Mouse (Mus musculus) right cerebral cortex, postnatal 14 days (tissue): ENCODE results near the gene Prrc2b.
A peak's percentile ranks its signal among the peaks of the same experiment; 100 is the strongest.

Experiments
- DNase-seq: peaks from one replicate; pipeline ENCODE4 v3.0.0; 2022

Prrc2b gene

DNA sequence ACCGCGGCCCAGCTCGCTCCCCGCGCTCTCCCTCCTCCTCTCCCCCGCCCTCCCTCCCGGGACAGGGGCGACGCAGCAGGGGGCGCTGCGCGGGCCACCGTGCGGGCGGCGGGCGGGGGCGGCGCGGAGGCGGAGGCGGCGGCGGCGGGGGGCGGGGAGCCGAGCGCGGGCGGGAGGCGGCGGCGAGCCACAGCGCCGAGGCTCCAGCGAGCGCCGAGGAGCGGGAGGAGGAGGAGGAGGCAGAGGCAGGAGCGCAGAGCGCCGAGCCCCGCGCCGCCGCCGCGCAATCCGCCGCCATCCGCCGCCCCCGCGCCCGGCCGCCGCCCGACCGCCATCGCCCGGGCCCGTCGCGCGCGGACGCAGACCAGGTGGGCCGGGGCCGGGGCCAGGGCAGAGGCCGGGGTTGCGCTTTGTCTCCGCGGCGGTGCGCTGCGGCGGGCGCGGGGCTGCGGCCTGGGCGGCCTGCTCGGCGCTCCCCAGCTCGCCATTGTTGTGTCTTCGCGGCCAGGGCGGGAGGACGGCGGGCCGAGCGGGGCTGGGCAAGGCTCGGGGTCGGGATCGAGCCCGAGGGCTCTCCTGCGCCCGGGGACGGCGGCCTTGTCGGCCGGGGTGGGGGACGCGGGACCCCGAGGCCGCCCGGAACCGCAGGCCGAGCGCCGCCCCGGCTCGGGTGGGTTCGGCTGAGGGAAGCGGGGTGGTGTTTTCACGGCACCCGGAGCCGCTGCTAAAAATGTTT is at the start of gene Prrc2b:
Gene Prrc2b, plus strand, starts transcription at position 159 of the 736 bp plus-strand sequence.
- peak; percentile 70 for DNase-seq

DNA sequence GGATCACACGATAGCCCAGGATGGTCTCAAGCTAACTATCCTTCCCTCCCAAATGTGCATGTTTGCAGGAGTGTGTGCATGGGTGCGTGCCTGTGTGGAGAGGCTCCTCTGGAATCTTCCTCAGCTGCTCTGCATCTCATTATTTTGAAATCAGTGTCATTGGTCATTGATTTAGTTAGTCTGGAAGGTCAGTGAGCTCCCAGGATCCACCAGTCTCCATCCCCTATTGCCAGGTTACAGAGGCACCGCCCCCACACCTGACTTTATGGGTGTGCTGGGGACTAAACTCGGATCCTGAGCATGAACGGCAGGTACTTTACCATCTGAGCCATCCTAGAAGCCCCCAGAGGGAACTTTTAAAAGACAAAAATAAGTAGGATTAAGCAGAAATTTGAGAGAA is 47.9 kb upstream of the Prrc2b start:
- no peak for DNase-seq

DNA sequence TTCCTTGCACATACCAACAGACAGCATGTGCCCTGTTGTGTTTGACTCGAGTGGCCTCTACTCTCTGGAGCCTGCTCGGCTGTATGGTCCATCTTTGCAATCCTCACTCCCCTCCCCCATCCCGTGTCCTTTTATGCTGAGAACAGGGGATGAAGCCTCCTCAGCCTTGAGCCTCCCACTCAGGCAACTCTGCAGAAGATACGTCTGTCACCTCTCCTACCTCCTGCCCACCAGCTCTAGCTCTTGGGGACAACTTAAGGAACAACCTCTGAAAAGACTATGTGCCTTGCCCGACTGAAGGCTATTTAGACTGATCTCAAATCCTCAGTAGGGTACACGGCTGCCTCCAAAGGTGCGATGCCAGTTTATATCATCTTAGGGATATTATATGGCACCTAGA is 47.3 kb upstream of the Prrc2b start:
- no peak for DNase-seq

- peak; percentile 45 for DNase-seq
Measured at GRCm38 (mm10) chr2:32104122-32104521, 46.8 kb upstream of the Prrc2b start.

DNA sequence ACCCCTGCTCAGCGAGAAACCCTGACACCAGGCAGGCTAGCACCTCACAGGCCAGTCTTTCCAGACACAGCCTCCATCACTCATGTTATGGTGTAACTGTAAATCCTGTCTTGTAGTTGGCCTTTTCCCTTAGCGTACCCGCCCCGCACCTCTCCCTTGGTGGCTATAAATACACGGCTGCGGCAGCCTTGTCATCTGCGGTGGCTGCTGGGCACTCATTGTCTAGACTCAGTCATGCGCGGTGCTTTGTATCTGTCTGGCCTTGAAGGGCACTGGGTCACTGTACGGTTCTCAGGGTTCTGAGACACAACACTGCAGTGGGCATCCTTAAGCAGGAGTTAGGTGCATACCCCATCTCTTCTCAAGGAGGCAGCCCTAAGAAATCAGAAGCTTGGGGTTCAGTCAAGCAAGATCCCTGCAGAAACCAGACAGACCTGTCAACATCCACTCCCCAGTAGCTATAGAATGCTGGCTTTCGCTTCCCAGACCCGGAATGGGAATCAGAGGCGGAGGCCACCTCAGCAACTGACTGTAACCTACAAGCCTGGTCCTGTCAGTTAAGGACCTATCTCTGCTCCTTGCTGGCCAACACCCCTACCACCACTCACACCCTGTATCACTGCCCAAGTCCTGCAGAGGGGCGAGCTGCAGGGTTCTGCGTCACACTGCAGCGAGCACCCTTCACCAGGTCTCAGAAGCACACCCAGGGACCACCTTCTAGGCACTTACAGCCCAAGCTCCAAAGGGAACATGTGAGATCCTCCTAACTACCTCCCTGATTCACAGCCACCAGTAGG is 45.6 kb upstream of the Prrc2b start:
- DNase-seq, result no peak

DNA sequence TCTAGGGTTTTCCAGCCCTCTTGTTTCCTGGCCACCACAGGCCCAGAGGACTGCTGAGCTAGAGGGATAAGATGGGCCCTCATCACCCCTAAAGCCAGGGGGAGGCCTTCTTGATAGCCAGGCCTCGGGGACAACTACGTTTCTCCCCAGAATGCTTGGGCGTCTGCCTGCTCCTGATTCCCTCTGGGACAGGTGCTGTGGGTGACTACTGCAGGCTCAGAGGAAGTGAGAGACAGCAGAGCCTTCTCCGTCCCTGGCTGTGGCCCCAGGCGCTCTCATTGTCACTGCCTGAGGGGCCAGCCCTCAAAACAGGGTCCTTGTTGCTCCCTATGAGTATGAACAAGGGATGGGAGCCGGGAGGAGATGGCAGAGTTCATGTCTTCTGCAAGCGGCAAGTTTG is 45.0 kb upstream of the Prrc2b start:
- DNase-seq, result no peak

GRCm38 (mm10) chr2:32111268-32111667 is 39.6 kb upstream of the Prrc2b start:
- no peak for DNase-seq

- no peak for DNase-seq
Measured at GRCm38 (mm10) chr2:32112548-32112947, 38.3 kb upstream of the Prrc2b start.

- no peak for DNase-seq
Measured at GRCm38 (mm10) chr2:32115851-32116268, 35.0 kb upstream of the Prrc2b start.

- no peak for DNase-seq
Measured at GRCm38 (mm10) chr2:32119802-32120750, 30.8 kb upstream of the Prrc2b start.

GRCm38 (mm10) chr2:32121150-32121549 is 29.7 kb upstream of the Prrc2b start:
- DNase-seq, result no peak

- DNase-seq, result no peak
Measured at GRCm38 (mm10) chr2:32121785-32122184, 29.1 kb upstream of the Prrc2b start.

DNA sequence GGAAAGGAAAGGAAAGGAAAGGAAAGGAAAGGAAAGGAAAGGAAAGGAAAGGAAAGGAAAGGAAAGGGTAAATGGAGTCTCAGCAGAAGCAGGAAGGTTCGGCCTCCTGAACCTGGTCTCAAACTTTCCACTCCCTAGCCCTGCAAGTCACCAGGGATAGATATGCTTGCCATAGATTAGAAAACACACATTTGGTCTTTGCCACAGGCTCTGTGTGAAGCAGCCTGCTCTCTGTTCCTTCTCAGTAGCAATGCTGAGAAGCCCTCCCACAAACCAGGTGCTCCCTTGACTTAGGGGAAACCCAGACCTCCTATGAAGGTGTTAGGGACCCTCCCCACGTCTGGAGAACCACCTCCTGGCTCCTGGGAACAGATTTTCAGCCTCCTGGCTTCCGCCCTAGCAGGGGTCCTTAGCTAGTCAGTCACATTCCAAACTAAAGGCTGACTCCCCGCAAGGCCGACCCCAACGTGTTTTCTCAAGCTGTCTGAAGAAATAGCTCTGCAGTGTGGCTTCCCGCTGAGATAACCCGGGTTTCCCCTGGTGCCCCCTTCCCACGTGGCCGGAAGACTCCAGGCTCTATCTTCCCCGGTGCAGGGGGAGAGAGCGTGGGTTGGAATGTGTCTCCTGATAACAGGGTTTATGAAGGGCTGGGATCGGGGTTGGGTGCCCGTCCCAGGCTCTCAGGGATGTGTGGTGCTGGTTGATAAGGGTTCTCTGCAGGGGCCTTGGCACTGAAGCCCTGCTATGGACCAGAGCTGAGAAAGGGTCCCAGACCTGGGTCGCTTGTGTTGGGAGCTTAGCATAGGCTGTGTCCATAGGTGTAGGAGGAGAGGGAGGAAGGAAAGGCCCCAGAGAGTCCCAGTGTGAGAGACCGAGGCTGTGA is 23.0 kb upstream of the Prrc2b start:
- no peak for DNase-seq

DNA sequence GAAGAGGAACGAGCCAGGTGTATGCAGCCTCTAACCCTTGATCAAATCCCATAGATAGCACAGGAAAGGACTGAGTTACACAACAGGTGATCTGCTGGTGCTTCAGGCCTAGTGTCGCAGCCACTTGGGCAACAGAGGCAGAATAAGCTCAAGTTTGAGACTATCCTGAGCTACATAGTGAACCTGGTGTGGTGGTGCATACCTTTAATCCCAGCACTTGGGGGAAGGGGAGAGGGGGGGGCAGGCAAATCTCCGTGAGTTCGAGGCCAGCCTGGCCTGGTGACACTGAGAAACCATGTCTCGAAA is 22.4 kb upstream of the Prrc2b start:
- no peak for DNase-seq

DNA sequence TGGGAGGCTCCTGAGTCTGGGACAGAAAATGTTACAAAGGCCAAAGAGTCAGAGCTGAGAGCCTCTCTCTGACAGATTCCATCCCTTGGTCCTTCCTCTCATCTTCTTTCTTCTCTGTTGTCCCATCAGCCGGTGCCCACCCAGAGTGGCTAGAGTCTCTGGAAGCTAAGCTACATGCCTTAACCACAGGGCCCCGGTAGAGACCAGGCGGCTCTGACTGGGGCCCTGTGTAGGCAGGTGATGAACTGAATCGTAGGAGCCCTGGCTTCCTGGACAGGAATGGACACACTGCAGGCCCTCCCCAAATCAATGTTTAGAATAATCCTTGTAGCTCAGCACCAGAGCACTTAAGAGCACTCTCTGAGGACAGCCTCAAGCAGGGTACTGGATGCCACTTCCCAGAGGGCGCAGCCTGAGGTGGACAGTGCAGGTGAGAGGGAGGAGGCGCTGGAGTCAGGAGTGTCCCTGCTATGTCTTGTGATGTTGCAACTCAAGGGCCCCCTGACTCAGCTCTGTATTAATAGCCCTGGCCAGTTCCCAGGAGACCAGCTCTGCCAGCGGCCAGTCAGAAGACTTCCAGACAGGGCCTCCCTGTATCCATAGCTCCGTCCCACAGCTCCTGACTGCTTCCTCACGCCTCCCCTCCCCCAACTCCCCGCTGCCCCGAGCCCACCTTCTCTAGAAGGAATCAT is 21.4 kb upstream of the Prrc2b start:
- no peak for DNase-seq

- peak; percentile 67 for DNase-seq
Measured at GRCm38 (mm10) chr2:32130435-32130834, 20.4 kb upstream of the Prrc2b start.

GRCm38 (mm10) chr2:32131205-32131834 is 19.6 kb upstream of the Prrc2b start:
- DNase-seq, result no peak

DNA sequence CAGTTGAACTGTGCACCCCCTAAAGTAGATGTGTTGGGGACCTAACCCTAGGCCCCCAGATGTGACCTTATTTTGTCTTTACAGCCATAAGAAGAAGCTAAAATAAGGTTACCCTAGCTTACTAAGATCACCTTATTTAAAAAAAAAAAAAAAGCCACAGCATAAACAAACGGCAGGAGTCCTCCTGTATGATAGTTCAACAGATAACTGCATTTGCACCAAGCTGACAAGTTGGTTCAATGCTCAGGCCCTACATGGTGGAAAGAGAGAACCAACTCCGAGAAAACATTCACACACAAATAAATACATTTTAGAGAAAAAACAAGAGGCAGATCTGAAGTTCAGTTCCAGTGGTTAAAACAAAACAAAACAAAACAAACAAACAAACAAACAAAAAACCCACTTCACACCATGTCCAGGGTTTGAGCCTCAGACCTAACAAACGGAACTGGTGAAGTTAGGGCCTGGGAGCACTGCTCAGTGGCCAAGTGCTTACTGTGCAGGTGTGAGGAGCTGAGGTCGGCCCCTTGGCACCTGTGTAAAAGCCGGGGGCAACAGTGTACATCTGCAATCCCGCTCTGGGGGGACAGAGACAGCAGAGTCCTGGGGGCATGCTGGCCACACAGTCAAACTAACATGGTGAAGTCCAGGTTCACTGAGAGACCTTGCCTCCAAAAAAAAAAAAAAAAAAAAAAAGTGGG is 18.9 kb upstream of the Prrc2b start:
- no peak for DNase-seq

GRCm38 (mm10) chr2:32132567-32132992 is 18.3 kb upstream of the Prrc2b start:
- DNase-seq, result no peak

DNA sequence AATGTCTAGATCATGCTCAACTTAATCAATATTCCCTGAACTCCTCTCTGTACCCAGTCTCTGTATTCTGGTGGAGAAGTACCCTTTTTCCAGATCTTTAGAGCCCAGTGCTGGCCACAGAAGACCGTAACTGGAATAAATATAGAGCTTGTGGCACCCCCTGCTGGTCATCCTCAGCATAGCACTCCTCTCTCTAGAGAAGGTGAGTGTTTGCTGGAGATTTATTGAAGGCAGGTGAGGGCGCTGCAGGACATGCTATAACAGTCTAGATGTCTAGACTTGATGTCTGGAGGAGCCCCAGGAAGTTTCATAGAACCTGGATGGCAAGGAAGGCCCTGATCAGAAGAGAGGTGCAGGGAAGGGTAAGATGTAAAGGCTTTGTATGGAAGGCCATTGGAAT is 16.8 kb upstream of the Prrc2b start:
- peak; percentile 90 for DNase-seq
